Mouse (Mus musculus): ENCODE data around the gene Tet1. TPM values are rescaled to one million over a fixed set of nuclear protein-coding genes. Genes with fewer than 3 reads are reported as not detected.
"Not testable (repeated sequence)": the region's sequence is repeated elsewhere in the genome, so short reads cannot be mapped to it uniquely, and the experiment has no call there.

The Tet1 gene
- polyA plus RNA-seq, 1 experiment from 2014 or later, result 5.2 TPM

- 93% methylated on average over 2 of the region's 2 CpGs for WGBS
- H3K9me3 ChIP-seq (ENCODE audit: low read length), result no peaks in the 10 kb centered on the region
- no peaks in the 10 kb centered on the region for H3K4me1 ChIP-seq (ENCODE audit: insufficient read depth, low read depth, low read length)
- no peak for TF ChIP-seq EP300 (IDR thresholded peaks at IDR 0.05)
- TF ChIP-seq CTCF (IDR thresholded peaks at IDR 0.05), result no peak
- H3K27me3 ChIP-seq (replicated peaks; ENCODE audit: insufficient read depth, low read length), result no peaks in the 10 kb centered on the region
- H3K36me3 ChIP-seq (ENCODE audit: insufficient read depth, low read length), result no peaks in the 10 kb centered on the region
- ATAC-seq (no peak), DNase-seq (ENCODE audit: low spot score) (no peak)
- no peak overlapping the region for H3K4me2 ChIP-seq (replicated peaks; ENCODE audit: low read depth, low read length)
- H3K9ac ChIP-seq (replicated peaks; ENCODE audit: low read depth), result no peak overlapping the region
- no peak overlapping the region for H3K4me3 ChIP-seq (ENCODE audit: low read depth, low read length)
- H3K27ac ChIP-seq (ENCODE audit: low read length), result no peak overlapping the region
Observed at GRCm38 (mm10) chr10:62803296-62803695, 105.5 kb downstream of the Tet1 start.

GRCm38 (mm10) chr10:62794221-62794620 is 114.6 kb downstream of the Tet1 start:
- WGBS, result 96% methylated on average over 4 of the region's 4 CpGs
- no peaks in the 10 kb centered on the region for H3K27me3 ChIP-seq (replicated peaks; ENCODE audit: insufficient read depth, low read length)
- no peak for DNase-seq (ENCODE audit: low spot score)
- peaks cover 4% of the 10 kb centered on the region; the same call in 1 of the 2 replicates for H3K4me1 ChIP-seq (ENCODE audit: insufficient read depth, low read depth, low read length)
- H3K9me3 ChIP-seq (ENCODE audit: low read length), result no peaks in the 10 kb centered on the region
- H3K27ac ChIP-seq (ENCODE audit: low read length), result no peak overlapping the region
- H3K4me2 ChIP-seq (replicated peaks; ENCODE audit: low read depth, low read length), result no peak overlapping the region
- TF ChIP-seq CTCF (IDR thresholded peaks at IDR 0.05) (no peak), EP300 (IDR thresholded peaks at IDR 0.05) (no peak)
- H3K36me3 ChIP-seq (ENCODE audit: insufficient read depth, low read length), result peaks cover 2% of the 10 kb centered on the region; the same call in 1 of the 2 replicates
- no peak for ATAC-seq
- no peak overlapping the region for H3K4me3 ChIP-seq (ENCODE audit: low read depth, low read length)
- H3K9ac ChIP-seq (replicated peaks; ENCODE audit: low read depth), result no peak overlapping the region

GRCm38 (mm10) chr10:62793091-62793453 is 115.7 kb downstream of the Tet1 start:
- DNase-seq (ENCODE audit: low spot score) (peak; percentile 7), ATAC-seq (no peak)
- H3K27ac ChIP-seq (ENCODE audit: low read length), result peak overlapping the region; percentile 94
- H3K4me3 ChIP-seq (ENCODE audit: low read depth, low read length), result peak overlapping the region; percentile 96
- H3K36me3 ChIP-seq (ENCODE audit: insufficient read depth, low read length), result peaks cover 6% of the 10 kb centered on the region; the same call in 1 of the 2 replicates
- peak overlapping the region; percentile 81 for H3K4me2 ChIP-seq (replicated peaks; ENCODE audit: low read depth, low read length)
- peak overlapping the region; percentile 93; the same call in 1 of the 2 replicates for H3K9ac ChIP-seq (replicated peaks; ENCODE audit: low read depth)
- WGBS, result 34% methylated on average over 2 of the region's 2 CpGs
- H3K27me3 ChIP-seq (replicated peaks; ENCODE audit: insufficient read depth, low read length), result no peaks in the 10 kb centered on the region
- peaks cover 4% of the 10 kb centered on the region; the same call in 1 of the 2 replicates for H3K4me1 ChIP-seq (ENCODE audit: insufficient read depth, low read depth, low read length)
- H3K9me3 ChIP-seq (ENCODE audit: low read length), result no peaks in the 10 kb centered on the region
- no peak for TF ChIP-seq EP300 (IDR thresholded peaks at IDR 0.05)
- TF ChIP-seq CTCF (IDR thresholded peaks at IDR 0.05), result no peak

GRCm38 (mm10) chr10:62792177-62793090 is 116.4 kb downstream of the Tet1 start, which contains the start of gene Ccar1:
Ccar1 (minus strand) TSS chr10:62792286.
- peak; percentile 99 for ATAC-seq
- Histone ChIP-seq H3K27ac (ENCODE audit: low read length) (peak within 1 kb of the TSS; percentile 94), H3K4me2 (replicated peaks; ENCODE audit: low read depth, low read length) (peak within 1 kb of the TSS; percentile 81), H3K27me3 (replicated peaks; ENCODE audit: insufficient read depth, low read length) (no peaks in the 10 kb centered on the region), H3K9ac (replicated peaks; ENCODE audit: low read depth) (peak within 1 kb of the TSS; percentile 93), H3K4me3 (ENCODE audit: low read depth, low read length) (peak within 1 kb of the TSS; percentile 96), H3K4me1 (ENCODE audit: insufficient read depth, low read depth, low read length) (peaks cover 4% of the 10 kb centered on the region; the same call in 1 of the 2 replicates), H3K36me3 (ENCODE audit: insufficient read depth, low read length) (peaks cover 6% of the 10 kb centered on the region; the same call in 1 of the 2 replicates), H3K9me3 (ENCODE audit: low read length) (no peaks in the 10 kb centered on the region)
- peak; percentile 99 for DNase-seq (ENCODE audit: low spot score)
- 3% methylated on average over 55 of the region's 55 CpGs for WGBS
- TF ChIP-seq EP300 (IDR thresholded peaks at IDR 0.05) (no peak), CTCF (IDR thresholded peaks at IDR 0.05) (peak; percentile 43)

- peak overlapping the region; percentile 96 for H3K4me3 ChIP-seq (ENCODE audit: low read depth, low read length)
- DNase-seq (ENCODE audit: low spot score), result peak; percentile 39
- no peaks in the 10 kb centered on the region for H3K9me3 ChIP-seq (ENCODE audit: low read length)
- peak overlapping the region; percentile 94 for H3K27ac ChIP-seq (ENCODE audit: low read length)
- peak overlapping the region; percentile 93 for H3K9ac ChIP-seq (replicated peaks; ENCODE audit: low read depth)
- under 1% methylated on average over 47 of the region's 78 CpGs for WGBS
- TF ChIP-seq EP300 (IDR thresholded peaks at IDR 0.05), result no peak
- TF ChIP-seq CTCF (IDR thresholded peaks at IDR 0.05), result no peak
- no peaks in the 10 kb centered on the region for H3K27me3 ChIP-seq (replicated peaks; ENCODE audit: insufficient read depth, low read length)
- ATAC-seq, result peak; percentile 70
- H3K4me1 ChIP-seq (ENCODE audit: insufficient read depth, low read depth, low read length), result peaks cover 4% of the 10 kb centered on the region; the same call in 1 of the 2 replicates
- peaks cover 6% of the 10 kb centered on the region; the same call in 1 of the 2 replicates for H3K36me3 ChIP-seq (ENCODE audit: insufficient read depth, low read length)
- H3K4me2 ChIP-seq (replicated peaks; ENCODE audit: low read depth, low read length), result peak overlapping the region; percentile 81
Observed at GRCm38 (mm10) chr10:62791251-62792176, 117.3 kb downstream of the Tet1 start.

GRCm38 (mm10) chr10:62781776-62782175 is 127.0 kb downstream of the Tet1 start:
- H3K36me3 ChIP-seq (ENCODE audit: insufficient read depth, low read length), result peaks cover 55% of the 10 kb centered on the region
- WGBS, result 82% methylated on average over 1 of the region's 1 CpGs
- H3K9me3 ChIP-seq (ENCODE audit: low read length); H3K4me2 ChIP-seq (replicated peaks; ENCODE audit: low read depth, low read length); H3K9ac ChIP-seq (replicated peaks; ENCODE audit: low read depth); ATAC-seq; H3K4me3 ChIP-seq (ENCODE audit: low read depth, low read length); H3K4me1 ChIP-seq (ENCODE audit: insufficient read depth, low read depth, low read length); H3K27ac ChIP-seq (ENCODE audit: low read length); DNase-seq (ENCODE audit: low spot score); H3K27me3 ChIP-seq (replicated peaks; ENCODE audit: insufficient read depth, low read length): not testable (repeated sequence)

Other genes starting within 250 kb of the Tet1 start
- 4.7 and 5.5 TPM in 2 replicates for gene Stox1, start 182.9 kb downstream of the Tet1 start, polyA plus RNA-seq (2015; fragmentation: Nextera tagmentation; extraction: Ambion mirVana)
- 52.7 and 53.9 TPM in 2 replicates for gene Ccar1, start 116.7 kb downstream of the Tet1 start, polyA plus RNA-seq (2015; fragmentation: Nextera tagmentation; extraction: Ambion mirVana)
- gene Slc25a16, start 11.6 kb upstream of the Tet1 start, polyA plus RNA-seq (2015; fragmentation: Nextera tagmentation; extraction: Ambion mirVana), result 20.3 and 24.0 TPM in 2 replicates
- gene Dna2, start 38.0 kb upstream of the Tet1 start, polyA plus RNA-seq (2015; fragmentation: Nextera tagmentation; extraction: Ambion mirVana), result 3.2 and 3.5 TPM in 2 replicates
- 13.9 and 14.5 TPM in 2 replicates for gene Rufy2, start 71.2 kb upstream of the Tet1 start, polyA plus RNA-seq (2015; fragmentation: Nextera tagmentation; extraction: Ambion mirVana)
- gene Hnrnph3, start 115.2 kb upstream of the Tet1 start, polyA plus RNA-seq (2015; fragmentation: Nextera tagmentation; extraction: Ambion mirVana), result 38.8 and 44.6 TPM in 2 replicates
- 16.2 and 18.4 TPM in 2 replicates for gene Pbld2, start 115.3 kb upstream of the Tet1 start, polyA plus RNA-seq (2015; fragmentation: Nextera tagmentation; extraction: Ambion mirVana)
- 0.70 and 0.95 TPM in 2 replicates for gene Pbld1, start 151.2 kb upstream of the Tet1 start, polyA plus RNA-seq (2015; fragmentation: Nextera tagmentation; extraction: Ambion mirVana)
- gene Atoh7, start 190.7 kb upstream of the Tet1 start, polyA plus RNA-seq (2015; fragmentation: Nextera tagmentation; extraction: Ambion mirVana), result not detected in 2 replicates